Mouse (Mus musculus) bone marrow macrophage, adult 2 months (primary cell): ENCODE data around the gene Fasn. TPM values are rescaled to one million over a fixed set of nuclear protein-coding genes. Genes with fewer than 3 reads are reported as not detected.
"Not testable (repeated sequence)": the region's sequence is repeated elsewhere in the genome, so short reads cannot be mapped to it uniquely, and the experiment has no call there.

Source experiments
- H3K27ac ChIP-seq: 2 replicates; pipeline ENCODE4 v1.5.1; 2012; ENCODE audit warnings: low read depth, low read length; ENCODE audit not compliant: insufficient read depth
- H3K4me1 ChIP-seq: 2 replicates; pipeline ENCODE4 v1.6.1; 2012; ENCODE audit warnings: low read length; ENCODE audit not compliant: control insufficient read depth, insufficient read depth
- H3K4me3 ChIP-seq: 2 replicates; pipeline ENCODE4 v1.5.1; 2012; ENCODE audit warnings: mild to moderate bottlenecking, low read length, moderate library complexity; ENCODE audit not compliant: insufficient read depth
- CTCF ChIP-seq: IDR thresholded peaks from 2 replicates; pipeline ENCODE4 v1.5.1; 2012; ENCODE audit warnings: low read depth, mild to moderate bottlenecking, low read length, moderate library complexity
- POLR2A ChIP-seq: IDR thresholded peaks from 2 replicates; pipeline ENCODE4 v1.6.1; 2012; ENCODE audit warnings: mild to moderate bottlenecking, low read depth, low read length, borderline replicate concordance
- polyA plus RNA-seq: library from polyadenylated mRNA; stranded (reverse); fragments of >200 nt; gene quantifications from 2 replicates; pipeline ENCODE4 v1.2.4, GENCODE M21; 2012; ENCODE audit not compliant: missing spikeins, insufficient read depth, insufficient read length

Fasn gene
- polyA plus RNA-seq, 1 experiment: 8.1 TPM

DNA sequence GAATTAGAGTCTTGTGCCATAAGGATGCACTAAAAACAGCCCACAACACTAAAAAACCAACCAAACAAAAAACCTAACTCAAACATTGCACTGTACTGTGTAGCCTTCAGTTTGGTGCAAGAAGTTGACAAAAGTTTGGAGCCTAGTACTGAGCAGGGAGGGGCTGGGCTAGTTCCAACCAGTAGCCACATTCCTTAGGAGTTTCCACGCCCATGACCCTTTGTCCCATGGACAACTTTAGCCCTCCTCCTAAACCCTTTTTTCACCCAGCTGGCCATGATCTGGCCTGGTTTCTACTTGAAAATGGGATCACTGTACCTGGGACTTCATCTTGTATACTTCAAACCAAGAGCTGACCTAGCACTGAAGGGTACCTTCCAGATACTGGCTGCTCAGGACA, 26.8 kb upstream of the Fasn start:
- H3K4me1 ChIP-seq: peaks cover 21% of the 10 kb centered on the region
- no peak overlapping the region for H3K4me3 ChIP-seq
- TF ChIP-seq CTCF (no peak), POLR2A (no peak)
- H3K27ac ChIP-seq: no peak overlapping the region

DNA sequence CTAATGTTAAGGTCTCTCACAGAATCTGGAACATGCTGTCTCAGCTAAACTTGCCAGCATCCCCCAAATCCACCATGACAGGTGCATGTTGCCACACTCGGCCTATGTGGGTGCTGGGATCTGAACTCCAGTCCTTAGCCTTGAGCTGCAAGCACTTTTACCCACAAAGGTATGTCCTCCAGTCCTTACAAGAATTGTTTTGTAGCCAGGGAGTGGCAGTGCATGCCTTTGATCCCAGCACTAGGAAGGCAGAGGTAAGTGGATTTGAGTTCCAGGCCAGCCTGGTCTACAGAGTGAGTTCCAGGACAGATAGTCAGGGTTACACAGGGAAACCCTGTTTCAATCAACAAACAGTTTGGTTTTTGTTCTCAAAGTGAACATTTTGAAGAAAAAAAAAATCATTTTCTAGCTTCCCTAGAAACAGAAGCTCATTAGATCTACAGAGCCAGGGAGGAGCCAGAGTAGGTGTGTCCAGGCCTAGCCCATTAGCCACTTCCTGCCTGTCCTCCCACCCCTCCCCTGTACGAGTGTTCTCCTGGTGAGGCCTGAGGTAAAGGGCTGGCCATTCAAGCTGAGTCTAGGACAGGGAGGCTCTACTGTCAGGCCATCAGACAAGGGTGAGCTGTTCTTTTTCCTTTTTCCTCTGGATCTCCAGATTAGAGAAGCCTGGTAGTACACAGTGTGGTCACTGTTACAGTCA, 26.1 kb upstream of the Fasn start:
- no peak overlapping the region for H3K4me3 ChIP-seq

DNA sequence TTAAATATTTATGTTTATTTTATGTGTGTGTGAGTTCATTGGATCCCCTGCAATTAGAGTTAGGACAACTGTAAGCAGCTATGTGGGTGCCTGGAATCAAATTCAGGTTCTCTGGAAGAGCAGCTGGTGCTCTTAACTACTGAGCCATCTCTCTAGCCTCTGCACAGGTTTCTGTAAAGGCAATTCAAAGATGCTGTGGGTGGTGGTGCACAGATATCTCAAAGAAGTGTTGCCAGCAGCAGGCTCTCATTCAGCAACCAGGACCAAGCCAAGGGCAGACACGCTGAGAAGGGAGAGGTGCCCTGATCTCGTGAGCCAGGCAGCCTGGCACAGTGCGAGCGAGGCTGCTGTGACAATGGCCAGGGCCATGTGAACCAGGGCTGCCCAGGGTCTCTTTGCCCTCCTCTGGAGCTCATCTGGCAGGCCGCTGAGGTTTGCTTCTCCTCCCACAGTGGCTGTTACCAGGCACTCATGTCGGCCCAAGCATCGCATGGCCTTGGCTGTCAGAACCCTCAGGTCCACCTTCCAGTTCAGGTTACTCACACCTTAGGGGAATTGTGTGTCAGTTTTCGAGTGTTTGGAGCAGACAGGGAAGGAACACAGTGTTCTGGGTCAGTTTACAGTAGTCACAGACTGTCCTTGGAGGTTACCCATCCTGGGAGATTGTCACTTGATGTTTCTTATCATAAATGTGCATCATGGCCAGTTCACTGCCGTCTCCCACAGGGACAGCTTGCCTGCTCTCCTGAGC, 22.6 kb upstream of the Fasn start:
- H3K4me1 ChIP-seq: peaks cover 10% of the 10 kb centered on the region
- TF ChIP-seq POLR2A: no peak
- TF ChIP-seq CTCF: no peak
- H3K4me3 ChIP-seq: no peak overlapping the region
- no peak overlapping the region for H3K27ac ChIP-seq

More for the DNA sequence above, 26.1 kb upstream of the Fasn start:
- TF ChIP-seq CTCF (no peak), POLR2A (no peak)
- no peak overlapping the region for H3K27ac ChIP-seq
- peaks cover 21% of the 10 kb centered on the region for H3K4me1 ChIP-seq

DNA sequence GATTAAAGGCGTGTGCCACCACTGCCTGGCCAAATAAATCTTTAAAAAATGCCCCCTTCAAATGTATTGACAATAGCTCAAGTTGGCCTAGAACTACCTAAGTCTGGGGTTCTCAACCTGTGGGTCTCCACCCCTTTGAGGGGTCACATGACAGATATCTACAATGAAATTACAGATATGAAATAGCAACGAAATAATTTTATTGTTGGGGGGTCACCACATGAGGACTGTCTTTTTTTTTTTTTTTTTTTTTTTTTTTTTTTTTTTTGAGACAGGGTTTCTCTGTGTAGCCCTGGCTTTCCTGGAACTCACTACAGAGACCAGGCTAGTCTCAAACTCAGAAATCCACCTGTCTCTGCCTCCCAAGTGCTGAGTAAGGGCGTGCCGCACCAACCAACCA, 20.0 kb upstream of the Fasn start:
- Histone ChIP-seq H3K4me3 (no peak overlapping the region), H3K4me1 (no peaks in the 10 kb centered on the region), H3K27ac (no peak overlapping the region)
- TF ChIP-seq POLR2A (no peak), CTCF (no peak)

DNA sequence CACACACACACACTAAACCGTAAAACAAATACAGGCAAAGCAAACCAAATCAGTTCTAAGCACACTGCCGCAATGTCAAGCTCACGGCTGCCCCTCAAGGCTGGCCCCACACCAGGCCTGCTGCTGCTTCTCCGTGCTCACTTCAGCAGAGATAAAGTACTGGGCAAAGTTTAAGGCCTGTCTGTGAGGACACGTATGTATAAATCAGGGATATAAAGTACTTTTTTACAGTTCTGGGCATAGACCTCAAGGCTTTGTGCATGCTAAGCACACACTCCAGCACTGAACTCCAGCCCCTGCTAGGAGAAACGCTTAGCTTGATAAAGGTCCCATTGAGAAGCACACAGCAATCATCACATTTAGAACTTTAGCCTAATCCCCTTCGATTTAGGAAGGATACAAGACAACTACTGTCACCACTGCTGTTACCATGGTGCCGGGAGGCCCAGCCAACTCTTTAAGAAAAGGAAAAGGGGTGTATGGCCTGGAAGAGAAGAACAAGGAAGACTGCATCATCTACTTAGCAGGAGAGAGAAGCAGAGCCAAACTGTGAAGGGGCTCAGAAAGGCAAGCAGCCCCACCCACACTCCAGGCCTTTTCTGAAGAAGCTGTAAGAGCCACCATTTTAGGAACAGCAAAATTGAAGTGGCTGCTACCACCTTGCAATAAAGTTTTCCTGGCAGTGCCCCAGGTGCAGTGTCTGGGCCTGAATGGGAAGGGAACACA, 9.4 kb upstream of the Fasn start:
- Histone ChIP-seq H3K27ac (no peak overlapping the region), H3K4me3 (no peak overlapping the region), H3K4me1 (no peaks in the 10 kb centered on the region)
- TF ChIP-seq POLR2A (no peak), CTCF (no peak)

DNA sequence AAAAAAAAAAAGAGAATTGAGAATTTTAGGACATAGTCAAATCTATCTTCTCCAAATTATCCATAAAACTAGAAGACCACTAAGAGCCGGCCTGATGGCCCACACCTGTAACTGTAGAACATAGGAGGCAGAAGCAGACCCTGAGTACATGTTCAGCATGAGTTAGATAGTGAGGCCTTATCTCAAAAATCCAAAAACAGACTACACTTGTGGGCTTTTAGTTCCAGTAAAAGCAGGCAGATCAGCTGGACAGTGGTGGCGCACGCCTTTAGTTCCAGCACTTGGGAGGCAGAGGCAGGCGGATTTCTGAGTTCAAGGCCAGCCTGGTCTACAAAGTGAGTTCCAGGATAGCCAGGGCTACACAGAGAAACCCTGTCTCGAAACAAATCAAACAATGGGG, 8.6 kb upstream of the Fasn start:
- H3K4me3 ChIP-seq, H3K4me1 ChIP-seq, H3K27ac ChIP-seq: not testable (repeated sequence)

DNA sequence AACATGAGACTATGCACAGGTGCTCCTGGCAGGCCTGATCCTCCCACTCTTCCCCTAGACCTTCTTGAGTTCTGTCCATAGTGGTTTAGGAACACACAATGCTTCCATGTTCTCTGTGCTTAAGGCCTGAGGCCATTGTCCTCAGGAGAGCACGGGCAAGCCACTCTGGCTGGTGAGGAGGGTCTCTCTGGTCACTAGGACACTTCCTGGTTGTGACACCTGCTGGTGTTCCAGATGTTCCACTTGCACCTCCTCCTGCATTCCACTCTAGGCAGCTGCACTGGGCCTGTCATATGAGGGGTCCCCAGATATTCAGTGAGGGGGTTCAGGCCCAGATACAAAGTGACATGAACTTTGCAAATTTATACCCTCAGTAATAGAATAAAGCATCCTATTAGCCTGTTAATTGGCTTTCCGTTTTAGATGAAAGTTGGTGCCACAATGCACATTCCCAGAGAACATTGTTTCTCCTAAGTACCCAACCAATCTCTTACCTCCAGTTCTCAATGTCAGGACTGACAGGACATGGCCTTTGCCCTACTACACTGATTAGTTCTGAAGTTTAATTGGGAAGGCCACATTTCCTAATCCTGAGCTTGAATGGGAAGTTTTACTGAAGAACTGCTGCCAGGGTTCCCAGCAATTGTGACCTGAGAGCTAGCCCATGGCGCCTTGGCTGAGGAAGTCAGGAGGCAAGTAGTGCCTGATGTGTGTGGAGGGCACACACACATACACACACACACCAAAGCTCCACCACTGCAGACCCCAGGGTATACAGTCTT, 7.5 kb upstream of the Fasn start:
- no peak overlapping the region for H3K4me3 ChIP-seq
- H3K4me1 ChIP-seq: no peaks in the 10 kb centered on the region
- no peak for TF ChIP-seq CTCF
- no peak for TF ChIP-seq POLR2A
- no peak overlapping the region for H3K27ac ChIP-seq

DNA sequence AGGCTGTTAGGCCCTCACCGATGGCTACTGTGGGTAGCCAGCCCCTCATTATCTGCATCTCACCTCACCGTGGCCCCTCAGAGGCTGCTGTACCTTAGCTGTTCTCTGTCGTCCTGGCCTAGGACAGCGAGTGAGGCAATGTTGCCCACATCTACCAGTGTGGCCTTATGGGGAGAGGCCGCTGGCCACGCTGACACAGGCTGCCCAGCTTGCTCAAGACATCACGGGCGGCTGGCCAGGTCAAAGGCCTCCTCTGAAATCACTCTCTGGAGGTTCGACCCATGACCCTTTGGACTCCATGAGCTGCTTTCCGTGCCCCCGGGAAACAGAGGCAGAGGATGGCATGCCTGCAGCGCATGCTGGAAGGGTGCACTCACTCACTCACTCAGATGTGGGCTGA, 6.3 kb upstream of the Fasn start:
- Histone ChIP-seq H3K4me3 (no peak overlapping the region), H3K27ac (no peak overlapping the region), H3K4me1 (peaks cover 6% of the 10 kb centered on the region)
- TF ChIP-seq CTCF: no peak
- no peak for TF ChIP-seq POLR2A

DNA sequence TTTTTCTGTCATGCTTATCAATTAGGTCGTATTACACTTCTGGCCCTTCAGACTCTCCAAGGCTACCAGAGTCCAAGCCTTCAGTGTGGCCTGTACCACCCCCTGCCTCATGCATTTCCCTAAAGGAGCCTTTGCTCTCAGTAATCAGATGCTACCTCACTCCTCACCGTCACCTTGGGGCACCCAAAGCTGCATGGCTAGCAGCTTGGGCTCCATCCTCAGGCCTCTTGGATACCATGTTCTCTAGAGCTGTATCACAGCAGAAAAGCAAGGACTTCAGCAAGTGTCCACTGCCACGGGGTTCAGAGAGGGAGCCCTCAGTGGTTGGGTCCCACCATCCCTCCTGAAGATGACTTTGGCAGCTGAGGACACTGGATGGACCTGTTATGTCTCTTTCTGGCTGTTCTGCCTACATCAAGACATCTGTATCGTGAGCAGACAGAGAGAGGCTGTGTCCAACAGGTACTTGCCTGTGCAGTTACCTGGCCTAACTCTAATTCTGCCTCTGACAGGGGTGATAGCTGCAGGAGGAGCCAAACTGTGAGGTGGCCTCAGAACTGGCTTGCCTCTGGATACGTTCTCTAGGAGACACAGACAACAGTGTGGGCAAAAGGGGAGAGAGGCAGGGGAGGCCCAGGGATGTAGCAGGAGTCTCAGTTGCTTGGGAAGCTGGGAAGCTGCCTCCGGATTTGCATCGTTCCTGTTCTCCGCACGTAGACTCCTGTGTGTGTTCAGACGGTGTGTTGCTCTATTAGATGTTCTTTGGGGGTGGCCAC, 5.6 kb upstream of the Fasn start:
- H3K4me3 ChIP-seq: no peak overlapping the region
- peaks cover 12% of the 10 kb centered on the region for H3K4me1 ChIP-seq
- TF ChIP-seq POLR2A (no peak), CTCF (no peak)
- H3K27ac ChIP-seq: no peak overlapping the region
